Mouse (Mus musculus): ENCODE results near the gene Slc7a6.

Gene Slc7a6

GRCm38 (mm10) chr8:106168356-106169016, at the start of gene Slc7a6:
Slc7a6 (plus strand) TSS chr8:106168857.
- peak; percentile 62 to 81 for DNase-seq (ENCODE audit: low spot score in 2 of 2)

GRCm38 (mm10) chr8:106123443-106123842, 45.2 kb upstream of the Slc7a6 start:
- DNase-seq (ENCODE audit: low spot score in 2 of 2) = no peak

- DNase-seq (ENCODE audit: low spot score in 2 of 2) = no peak
These were observed 42.6 kb upstream of the Slc7a6 start for GRCm38 (mm10) chr8:106126055-106126454.

- no peak for DNase-seq (ENCODE audit: low spot score in 2 of 2)
These were observed 41.6 kb upstream of the Slc7a6 start for GRCm38 (mm10) chr8:106127054-106127453.

- DNase-seq (ENCODE audit: low spot score in 2 of 2) = peak in 1 of 2 experiments; percentile 37
These were observed 40.7 kb upstream of the Slc7a6 start for GRCm38 (mm10) chr8:106127882-106128410.

- DNase-seq (ENCODE audit: low spot score in 2 of 2) = no peak
These were observed 39.3 kb upstream of the Slc7a6 start for GRCm38 (mm10) chr8:106129232-106129930.

GRCm38 (mm10) chr8:106129997-106130396, 38.7 kb upstream of the Slc7a6 start:
- peak in 1 of 2 experiments; percentile 27 for DNase-seq (ENCODE audit: low spot score in 2 of 2)

- DNase-seq (ENCODE audit: low spot score in 2 of 2) = no peak
These were observed 38.2 kb upstream of the Slc7a6 start for GRCm38 (mm10) chr8:106130505-106130904.

- no peak for DNase-seq (ENCODE audit: low spot score in 2 of 2)
These were observed 37.6 kb upstream of the Slc7a6 start for GRCm38 (mm10) chr8:106131021-106131420.

- DNase-seq (ENCODE audit: low spot score in 2 of 2) = no peak
These were observed 37.0 kb upstream of the Slc7a6 start for GRCm38 (mm10) chr8:106131488-106132222.

GRCm38 (mm10) chr8:106132356-106132755, 36.3 kb upstream of the Slc7a6 start:
- DNase-seq (ENCODE audit: low spot score in 2 of 2) = no peak

GRCm38 (mm10) chr8:106133526-106133925, 35.1 kb upstream of the Slc7a6 start:
- no peak for DNase-seq (ENCODE audit: low spot score in 2 of 2)

- no peak for DNase-seq (ENCODE audit: low spot score in 2 of 2)
These were observed 34.7 kb upstream of the Slc7a6 start for GRCm38 (mm10) chr8:106133946-106134345.

GRCm38 (mm10) chr8:106134751-106135571, 33.7 kb upstream of the Slc7a6 start:
- DNase-seq (ENCODE audit: low spot score in 2 of 2) = no peak

GRCm38 (mm10) chr8:106135672-106136071, 33.0 kb upstream of the Slc7a6 start:
- no peak for DNase-seq (ENCODE audit: low spot score in 2 of 2)

GRCm38 (mm10) chr8:106136156-106137130, 32.2 kb upstream of the Slc7a6 start, which contains the start of gene Esrp2:
Esrp2 (minus strand) TSS chr8:106136974.
- DNase-seq (ENCODE audit: low spot score in 2 of 2) = no peak

GRCm38 (mm10) chr8:106137218-106137905, 31.3 kb upstream of the Slc7a6 start:
- DNase-seq (ENCODE audit: low spot score in 2 of 2) = no peak

GRCm38 (mm10) chr8:106137906-106138477, 30.7 kb upstream of the Slc7a6 start:
- no peak for DNase-seq (ENCODE audit: low spot score in 2 of 2)

- no peak for DNase-seq (ENCODE audit: low spot score in 2 of 2)
These were observed 30.0 kb upstream of the Slc7a6 start for GRCm38 (mm10) chr8:106138616-106139015.
